Mouse (Mus musculus) heart, embryonic 12.5 days (tissue): ENCODE results near the gene Lrp1. TPM values are rescaled to one million over a fixed set of nuclear protein-coding genes. Genes with fewer than 3 reads are reported as not detected.
A peak's percentile ranks its signal among the peaks of the same experiment; 100 is the strongest.

ENCODE experiments used
- ATAC-seq: fragments of 200-750 bp; cut with Nextera tagmentation; 2 replicates; pipeline ENCODE4 v1.8.0; 2017; ENCODE audit warnings: moderate TSS enrichment, moderate library complexity; ENCODE audit not compliant: insufficient number of reproducible peaks, low FRiP score
- H3K27ac ChIP-seq: fragments of 300-500 bp; sonication (generic); 2 replicates; pipeline ENCODE4 v1.5.1; 2016; ENCODE audit warnings: mild to moderate bottlenecking, moderate library complexity; ENCODE audit not compliant: poor library complexity, severe bottlenecking
- H3K27me3 ChIP-seq: fragments of 300-500 bp; sonication (generic); replicated peaks from 2 replicates; pipeline ENCODE4 v1.6.1; 2016; ENCODE audit warnings: mild to moderate bottlenecking, moderate library complexity
- H3K36me3 ChIP-seq: fragments of 300-500 bp; sonication (generic); 2 replicates; pipeline ENCODE4 v1.6.1; 2016; ENCODE audit warnings: mild to moderate bottlenecking, moderate library complexity
- H3K4me1 ChIP-seq: fragments of 300-500 bp; sonication (generic); replicated peaks from 2 replicates; pipeline ENCODE4 v1.6.1; 2016; ENCODE audit warnings: mild to moderate bottlenecking
- H3K4me2 ChIP-seq: fragments of 300-500 bp; sonication (generic); 2 replicates; pipeline ENCODE4 v1.6.1; 2016; ENCODE audit warnings: mild to moderate bottlenecking, moderate library complexity
- H3K4me3 ChIP-seq: fragments of 300-500 bp; sonication (generic); 2 replicates; pipeline ENCODE4 v1.5.1; 2016; ENCODE audit warnings: mild to moderate bottlenecking
- H3K9ac ChIP-seq: fragments of 300-500 bp; sonication (generic); 2 replicates; pipeline ENCODE4 v1.6.1; 2016; ENCODE audit warnings: mild to moderate bottlenecking, moderate library complexity
- H3K9me3 ChIP-seq: fragments of 300-500 bp; sonication (generic); replicated peaks from 2 replicates; pipeline ENCODE4 v1.6.1; 2016; ENCODE audit warnings: mild to moderate bottlenecking, moderate library complexity
- WGBS: fragments of 180-500 bp; shearing (Covaris S2); methylation state at CpG from one replicate; pipeline ENCODE4 v1.1.7; 2016; 5-methylcytosine and 5-hydroxymethylcytosine counted together
- polyA plus RNA-seq: library from polyadenylated mRNA; unstranded; fragments of >200 nt; fragmentation: Nextera tagmentation; extraction: Ambion mirVana; gene quantifications from 2 replicates; pipeline ENCODE4 v1.2.1, GENCODE M21; 2016

The Lrp1 gene
- polyA plus RNA-seq = 43.3 and 46.1 TPM in 2 replicates

DNA sequence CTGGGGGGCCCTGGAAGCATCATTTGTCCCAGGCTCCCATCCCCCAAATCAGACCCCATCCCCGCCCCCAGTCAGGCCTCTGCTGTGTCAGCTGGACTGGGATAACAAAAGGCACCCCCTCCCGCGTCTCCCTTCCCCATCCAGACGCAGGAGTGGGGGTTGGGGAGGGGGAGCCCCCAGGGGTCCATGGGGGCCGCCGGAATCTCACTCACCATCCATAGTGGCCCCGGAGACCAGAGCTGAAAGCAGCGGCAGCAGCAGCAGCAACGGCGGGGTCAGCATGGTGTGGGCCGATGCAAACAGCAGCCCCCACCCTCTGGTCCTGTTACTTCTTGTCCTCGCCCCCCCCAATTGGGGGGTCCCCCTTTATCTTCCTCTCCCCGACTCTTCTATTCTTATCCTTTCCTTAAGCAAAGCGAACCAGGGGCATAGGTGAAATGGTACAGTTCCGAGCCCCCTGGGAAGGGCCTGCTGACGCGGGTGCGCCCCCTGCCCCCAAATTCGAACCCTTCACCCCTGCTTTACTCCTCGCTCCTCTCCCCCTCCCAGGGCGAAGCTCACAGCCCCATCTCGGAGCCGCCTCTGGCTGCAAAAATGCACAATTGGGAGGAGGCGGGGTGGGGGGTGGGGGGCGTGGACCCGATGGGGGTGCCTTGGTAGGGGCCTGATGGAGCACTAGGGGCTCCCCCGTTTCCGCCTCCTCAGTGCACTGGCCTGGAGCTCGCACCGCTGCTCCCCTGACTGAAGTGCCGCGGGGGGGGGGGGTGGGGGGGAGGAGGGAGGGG, at the start of gene Lrp1:
Gene Lrp1 (minus strand): TSS at position 743 of the 785 bp plus-strand sequence.
- WGBS = under 1% methylated on average over 29 of the region's 32 CpGs
- Histone ChIP-seq H3K9ac (peak within 1 kb of the TSS; percentile 73), H3K36me3 (no peaks in the 10 kb centered on the region), H3K4me3 (peak within 1 kb of the TSS; percentile 77), H3K4me1 (peaks cover 53% of the 10 kb centered on the region), H3K27me3 (no peaks in the 10 kb centered on the region), H3K27ac (peak within 1 kb of the TSS; percentile 98), H3K9me3 (no peaks in the 10 kb centered on the region), H3K4me2 (peak within 1 kb of the TSS; percentile 98)
- ATAC-seq = peak; percentile 70

DNA sequence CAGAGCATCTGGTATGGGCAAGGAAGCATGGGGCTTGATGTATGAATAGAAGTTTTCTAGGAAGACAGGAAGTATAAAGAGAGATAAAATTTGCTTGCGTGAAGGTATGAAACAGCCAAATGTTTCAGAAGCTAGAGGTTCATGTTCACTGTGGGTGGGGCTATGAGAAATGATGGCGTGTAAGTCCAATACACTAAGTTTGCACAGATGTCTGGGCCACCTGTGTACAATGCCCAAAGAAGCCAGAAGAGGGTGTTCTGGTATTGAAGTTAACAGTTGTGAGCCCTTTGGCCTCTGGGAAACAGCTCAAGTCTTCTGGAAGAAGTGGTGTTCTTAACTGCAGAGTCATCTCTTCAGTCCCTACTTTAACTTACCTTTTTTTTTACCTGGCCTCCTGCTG, 49.2 kb upstream of the Lrp1 start:
- WGBS = 78% methylated on average over 2 of the region's 2 CpGs
- Histone ChIP-seq H3K27me3 (no peaks in the 10 kb centered on the region), H3K36me3 (no peaks in the 10 kb centered on the region), H3K27ac (no peak overlapping the region), H3K9ac (no peak overlapping the region), H3K4me3 (no peak overlapping the region), H3K4me1 (peaks cover 27% of the 10 kb centered on the region), H3K4me2 (no peak overlapping the region), H3K9me3 (no peaks in the 10 kb centered on the region)
- no peak for ATAC-seq

DNA sequence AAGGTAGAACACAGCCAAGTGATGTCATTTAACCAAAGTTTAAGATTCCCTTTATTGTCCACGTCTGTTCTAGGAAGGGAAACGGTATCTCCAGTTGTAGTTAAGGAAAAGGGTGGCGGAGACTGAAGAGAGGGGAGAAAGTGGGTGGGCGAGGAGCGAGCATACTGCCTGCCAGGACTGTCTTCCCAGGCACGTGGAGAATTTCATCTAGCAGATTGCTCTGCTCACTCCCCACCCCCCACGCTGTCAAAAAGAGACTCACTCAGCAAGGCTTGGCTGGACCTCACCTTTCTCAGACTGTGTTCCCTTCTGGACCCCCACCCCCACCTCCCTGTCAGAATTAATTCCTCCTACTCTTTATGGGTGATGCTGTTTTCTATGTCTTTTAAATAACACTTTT, 48.2 kb upstream of the Lrp1 start:
- Histone ChIP-seq H3K9me3 (no peaks in the 10 kb centered on the region), H3K4me2 (peak overlapping the region; percentile 87), H3K4me1 (peaks cover 37% of the 10 kb centered on the region), H3K27me3 (peaks cover 8% of the 10 kb centered on the region), H3K36me3 (peaks cover 8% of the 10 kb centered on the region), H3K9ac (0 out of 2 replicates have a peak overlapping the region, but pooled peaks have one; percentile 40), H3K4me3 (peak overlapping the region; percentile 66), H3K27ac (peak overlapping the region; percentile 94)
- no peak for ATAC-seq
- 6% methylated on average over 7 of the region's 7 CpGs for WGBS

DNA sequence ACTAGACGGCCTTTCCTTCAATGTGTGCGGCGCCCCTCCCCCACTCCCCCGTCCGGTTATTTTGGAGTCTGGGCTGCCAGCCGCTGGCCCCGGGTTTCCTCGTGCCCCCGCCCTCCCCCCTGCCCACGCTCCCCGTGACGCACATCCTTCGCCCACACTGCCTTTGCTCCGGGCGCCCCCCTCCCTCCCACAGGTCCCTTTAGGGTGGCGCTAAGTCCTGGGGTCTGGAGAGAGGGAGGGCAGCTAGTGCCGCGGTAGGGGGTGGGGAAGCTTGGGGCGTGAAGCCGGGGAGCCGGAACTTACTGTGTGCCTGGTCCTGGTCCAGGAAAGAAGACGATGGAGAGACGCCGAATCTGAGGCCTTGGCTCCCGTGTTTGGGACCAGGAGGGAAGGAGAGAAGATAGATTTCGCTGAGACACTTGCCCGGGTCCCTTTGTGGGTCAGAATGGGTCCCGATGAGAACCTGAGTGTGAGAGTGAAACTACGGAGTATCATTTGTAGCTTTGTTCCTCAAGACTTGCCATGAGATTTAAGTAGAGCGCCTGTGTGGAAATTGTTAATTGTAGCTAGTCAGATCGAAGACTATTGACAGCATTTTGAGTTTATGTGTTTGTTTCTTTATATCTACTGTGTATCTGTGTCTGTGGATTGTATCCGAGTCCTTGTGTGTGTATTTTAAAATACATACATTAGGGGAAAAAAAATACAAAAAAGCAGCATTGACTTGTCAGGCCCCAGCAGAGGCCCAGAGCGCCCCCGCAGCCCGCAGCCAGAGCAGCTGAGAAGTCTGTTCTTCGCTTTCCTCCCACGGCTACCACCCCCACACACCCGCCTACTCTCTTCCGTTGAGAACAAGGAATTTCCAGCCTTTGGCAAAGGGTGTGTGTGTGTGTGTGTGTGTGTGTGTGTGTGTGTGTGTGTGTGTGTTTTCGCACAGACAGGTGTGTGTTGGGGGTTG, 47.4 kb upstream of the Lrp1 start, which contains the start of gene Nab2:
Gene Nab2 (minus strand): TSS at position 476 of the 958 bp plus-strand sequence.
- Histone ChIP-seq H3K27me3 (peaks cover 11% of the 10 kb centered on the region), H3K9ac (peak within 1 kb of the TSS; percentile 84), H3K36me3 (peaks cover 16% of the 10 kb centered on the region), H3K4me2 (peak within 1 kb of the TSS; percentile 87), H3K27ac (peak within 1 kb of the TSS; percentile 94), H3K4me1 (peaks cover 45% of the 10 kb centered on the region), H3K9me3 (no peaks in the 10 kb centered on the region), H3K4me3 (peak within 1 kb of the TSS; percentile 66)
- 2% methylated on average over 40 of the region's 40 CpGs for WGBS
- peak; percentile 64 for ATAC-seq

DNA sequence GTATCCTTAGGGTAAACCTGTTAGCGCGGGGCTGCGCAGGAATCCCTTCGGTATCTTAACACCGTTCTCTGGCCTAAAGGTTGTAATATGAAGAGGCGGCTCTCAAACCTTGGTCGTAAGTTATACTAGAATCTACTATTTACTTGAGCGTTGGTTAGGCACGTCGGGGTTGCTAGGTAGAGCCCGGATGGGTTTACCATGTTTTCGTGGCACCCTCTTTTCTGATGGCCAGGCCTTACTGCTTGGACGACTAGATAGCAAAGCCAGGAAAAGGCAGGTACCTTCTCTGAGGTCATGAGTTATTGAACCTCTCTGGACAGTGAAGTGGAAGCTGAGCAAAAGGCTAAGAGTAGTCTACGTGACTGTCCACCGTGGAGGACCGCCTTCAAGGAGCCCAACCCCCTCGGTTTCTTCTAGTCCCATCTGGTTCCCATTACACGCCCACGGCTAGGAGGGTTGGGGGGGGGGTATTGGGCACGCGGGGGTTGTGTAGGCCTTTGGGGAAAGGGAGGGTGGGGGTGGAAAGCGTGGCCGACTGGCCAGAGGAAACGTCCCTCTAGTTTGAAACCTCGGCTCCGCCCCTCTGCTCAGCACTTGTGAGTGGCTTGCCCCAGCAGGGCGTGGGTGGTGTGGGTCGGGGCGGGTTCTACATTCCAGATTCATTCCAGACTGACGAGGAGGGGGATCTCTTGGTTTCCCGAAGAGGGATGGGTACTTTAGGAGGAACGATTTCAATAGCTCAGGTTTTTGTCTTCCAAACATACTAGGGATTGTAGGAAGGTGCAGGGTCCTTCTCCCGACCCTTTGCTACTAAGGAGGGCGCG, 46.5 kb upstream of the Lrp1 start:
- ATAC-seq = peak; percentile 73
- H3K4me2 ChIP-seq = peak overlapping the region; percentile 87

GRCm38 (mm10) chr10:127666501-127667268, 45.7 kb upstream of the Lrp1 start, which contains the start of gene Nemp1:
Gene Nemp1 (plus strand): TSS chr10:127666901.
- peak; percentile 62 for ATAC-seq
- WGBS = under 1% methylated on average over 63 of the region's 73 CpGs
- H3K27ac ChIP-seq = peak within 1 kb of the TSS; percentile 94

More for the DNA sequence above, 46.5 kb upstream of the Lrp1 start:
- WGBS = under 1% methylated on average over 34 of the region's 35 CpGs
- Histone ChIP-seq H3K27ac (peak overlapping the region; percentile 94), H3K27me3 (peaks cover 11% of the 10 kb centered on the region), H3K9ac (peak overlapping the region; percentile 84), H3K9me3 (no peaks in the 10 kb centered on the region), H3K4me1 (peaks cover 54% of the 10 kb centered on the region), H3K36me3 (peaks cover 24% of the 10 kb centered on the region), H3K4me3 (peak overlapping the region; percentile 66)

DNA sequence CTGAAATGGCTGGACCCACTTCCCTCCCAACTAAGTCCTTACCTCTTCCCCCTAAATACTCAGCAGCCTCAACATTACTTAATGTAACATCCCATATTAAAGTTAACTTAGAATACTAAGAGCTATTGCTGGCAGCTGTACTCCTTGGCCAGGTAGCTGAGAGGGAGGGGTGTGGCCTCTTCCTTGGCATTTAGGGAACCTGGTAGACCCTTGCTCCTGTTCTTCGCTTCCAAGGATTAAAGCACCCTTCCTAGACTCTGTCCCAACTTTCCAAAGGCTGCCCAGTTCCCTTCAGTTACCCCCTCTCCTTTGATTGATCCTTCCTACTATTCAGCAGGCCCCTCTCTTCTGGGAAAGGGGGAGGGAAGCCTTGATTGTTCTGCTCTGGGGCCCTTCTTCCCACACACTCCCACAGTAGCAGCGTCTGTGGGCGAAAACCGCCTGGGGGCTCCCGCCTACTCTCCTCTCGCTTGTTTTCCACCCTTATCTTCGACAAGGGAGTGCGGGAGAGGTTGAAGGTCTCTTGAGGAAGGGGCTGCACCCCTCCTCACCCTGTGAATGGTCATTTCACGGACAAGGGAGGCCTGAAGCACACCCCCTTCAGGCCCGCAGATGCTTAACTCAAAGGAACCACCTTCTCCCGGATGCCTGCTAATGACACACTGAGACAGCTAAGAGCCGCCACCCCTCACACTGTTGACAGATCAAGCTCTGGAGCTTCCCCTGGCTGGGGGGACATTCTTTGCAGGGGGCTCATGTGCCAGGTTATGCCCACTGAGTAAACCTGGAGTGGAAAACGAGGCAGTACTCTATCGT, 44.6 kb upstream of the Lrp1 start:
- peak overlapping the region; percentile 94 for H3K27ac ChIP-seq
- 7% methylated on average over 14 of the region's 14 CpGs for WGBS
- H3K4me2 ChIP-seq = peak overlapping the region; percentile 87
- no peaks in the 10 kb centered on the region for H3K9me3 ChIP-seq
- H3K9ac ChIP-seq = peak overlapping the region; percentile 84
- H3K4me3 ChIP-seq = peak overlapping the region; percentile 66
- H3K36me3 ChIP-seq = peaks cover 32% of the 10 kb centered on the region
- H3K27me3 ChIP-seq = peaks cover 11% of the 10 kb centered on the region
- no peak for ATAC-seq
- peaks cover 73% of the 10 kb centered on the region for H3K4me1 ChIP-seq

More at GRCm38 (mm10) chr10:127666501-127667268, 45.7 kb upstream of the Lrp1 start, which contains the start of gene Nemp1:
- H3K9ac ChIP-seq = peak within 1 kb of the TSS; percentile 84
- H3K4me2 ChIP-seq = peak within 1 kb of the TSS; percentile 87
- H3K9me3 ChIP-seq = no peaks in the 10 kb centered on the region
- H3K36me3 ChIP-seq = peaks cover 24% of the 10 kb centered on the region
- H3K4me3 ChIP-seq = peak within 1 kb of the TSS; percentile 66
- peaks cover 11% of the 10 kb centered on the region for H3K27me3 ChIP-seq
- H3K4me1 ChIP-seq = peaks cover 62% of the 10 kb centered on the region

DNA sequence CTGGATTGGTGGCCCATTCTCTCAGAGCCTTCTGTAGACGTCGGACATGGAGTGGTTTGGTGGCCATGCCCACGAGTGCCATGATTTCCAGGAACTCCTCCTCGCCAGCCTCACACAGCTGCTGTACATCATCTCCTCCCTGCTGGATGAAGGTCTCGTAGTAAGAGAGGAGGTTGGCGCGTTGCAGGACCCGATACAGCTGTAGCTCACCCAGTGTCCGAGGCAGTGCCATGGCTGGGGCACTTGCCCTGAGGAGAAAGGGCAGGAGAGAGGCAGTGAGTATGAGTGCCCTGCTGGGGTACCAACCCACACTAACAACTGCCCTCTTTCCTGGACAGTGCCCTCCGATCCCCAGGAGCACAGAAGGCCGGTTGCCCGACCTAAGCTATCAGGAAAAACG, 43.9 kb upstream of the Lrp1 start:
- Histone ChIP-seq H3K27ac (no peak overlapping the region), H3K9me3 (no peaks in the 10 kb centered on the region), H3K9ac (peak overlapping the region; percentile 84), H3K27me3 (peaks cover 11% of the 10 kb centered on the region), H3K4me1 (peaks cover 74% of the 10 kb centered on the region), H3K4me2 (peak overlapping the region; percentile 87), H3K36me3 (peaks cover 39% of the 10 kb centered on the region), H3K4me3 (peak overlapping the region; percentile 66)
- WGBS = 32% methylated on average over 13 of the region's 13 CpGs
- no peak for ATAC-seq

DNA sequence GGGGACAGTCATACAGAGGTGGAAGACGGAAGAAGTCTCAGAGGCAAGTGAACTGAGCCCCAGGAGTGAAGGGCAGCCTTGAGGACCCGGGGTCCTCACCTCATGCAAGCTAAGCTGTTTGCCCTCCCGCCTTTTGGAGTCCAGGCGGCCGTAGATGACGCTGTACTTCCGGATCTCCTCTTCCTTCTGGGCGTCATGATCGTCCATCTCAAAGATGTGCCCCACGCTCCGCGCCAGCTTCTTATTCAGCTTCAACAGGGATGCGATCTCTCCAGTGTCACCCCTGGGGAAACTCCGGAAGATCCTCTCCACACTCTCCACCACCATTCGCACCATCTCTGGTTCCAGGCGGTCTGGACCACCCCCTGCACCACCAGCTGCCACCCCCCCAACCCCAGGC, 43.2 kb upstream of the Lrp1 start:
- Histone ChIP-seq H3K36me3 (peaks cover 46% of the 10 kb centered on the region), H3K9me3 (no peaks in the 10 kb centered on the region), H3K27me3 (peaks cover 11% of the 10 kb centered on the region), H3K4me3 (peak overlapping the region; percentile 6; the same call in 1 of the 2 replicates), H3K4me1 (peaks cover 67% of the 10 kb centered on the region), H3K4me2 (peak overlapping the region; percentile 87), H3K27ac (no peak overlapping the region), H3K9ac (peak overlapping the region; percentile 23)
- ATAC-seq = no peak
- 47% methylated on average over 16 of the region's 16 CpGs for WGBS
